ENCODE assay signal across 24 mouse cellular contexts in the genomic region with DNA sequence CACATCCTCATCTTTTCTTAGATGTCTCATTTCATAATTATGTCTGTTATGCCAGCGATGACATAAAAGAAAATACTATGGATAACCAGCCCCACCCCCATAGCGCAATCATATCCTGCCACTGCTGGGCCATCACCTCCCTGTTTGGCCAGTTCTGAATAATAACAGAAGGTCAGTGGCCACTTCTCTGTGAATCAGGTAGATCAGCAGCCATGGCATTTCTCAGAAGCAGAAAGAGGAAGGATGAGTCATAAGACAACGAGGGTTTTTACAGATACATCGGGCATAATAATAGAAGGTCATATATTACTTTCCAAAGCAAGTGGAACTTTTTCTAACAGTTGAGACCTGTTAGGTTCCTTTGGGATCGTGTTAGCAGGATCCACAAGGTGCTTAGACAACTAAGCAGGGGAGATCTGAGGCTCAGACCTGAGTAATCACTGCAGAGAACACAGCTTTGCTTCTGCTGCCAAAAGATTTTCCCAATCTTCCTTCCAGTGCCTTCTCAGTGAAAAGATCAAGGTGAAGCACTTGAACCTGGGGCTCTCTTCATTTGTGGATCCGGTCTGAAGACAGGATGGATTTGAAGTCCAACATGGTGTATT. TPM values are rescaled to one million over a fixed set of nuclear protein-coding genes. Genes with fewer than 3 reads are reported as not detected.
DNase-seq lines count a peak whose midpoint lies in the region; ATAC-seq and TF ChIP-seq lines count a peak whose summit lies in the region.
"Had no signal": no experiment of that assay in that cellular context is flagged by ENCODE, and none has a peak within 500 bp of the region (broad histone marks: within the 10 kb centered on the region; RNA-seq: fewer than 3 reads in every experiment).

No protein-coding gene starts in this region.

- DNase-seq in A20 (ENCODE audit: low read depth, low spot score), result peak; percentile 84
- DNase-seq in c-Kit-positive CD71-negative TER-119-negative erythroid progenitor cells, embryonic 14.5 days (ENCODE audit: low read depth), result peak; percentile 3
- DNase-seq in natural killer cell, adult 2 months (ENCODE audit: low spot score in 2 of 2), result peak; percentile 34 to 37
- no peak for DNase-seq in layer of hippocampus, adult 2 months (ENCODE audit: low spot score in 2 of 2)
- no peak for DNase-seq in lung, postnatal 10 days
- DNase-seq: cerebellum, adult 9-11 months; gastrocnemius, adult 2 months; heart, adult 2 months; kidney, adult 9 months; kidney, postnatal 4 days had no signal

- peak; percentile 66 for ATAC-seq in CD4-positive, CD25-positive, alpha-beta regulatory T cell, adult 4 months
- no peak for ATAC-seq in erythroblast, adult 5-6 weeks (replicated peaks; ENCODE audit: low FRiP score, poor library complexity, severe bottlenecking)

- H3K27ac ChIP-seq in layer of hippocampus, adult 2 months, result no peak overlapping the region
- H3K27ac ChIP-seq: forebrain, embryonic 10.5 days; gastrocnemius, adult 2 months; heart, adult 2 months; heart, embryonic 15.5 days; hindbrain, embryonic 10.5 days; limb, embryonic 10.5 days; neural tube, embryonic 12.5 days had no signal

- TF ChIP-seq CTCF in layer of hippocampus, adult 2 months (conservative IDR thresholded peaks at IDR 0.05), result no peak

- no peak overlapping the region for H3K4me3 ChIP-seq in layer of hippocampus, adult 2 months
- H3K4me3 ChIP-seq: forebrain, embryonic 10.5 days; gastrocnemius, adult 2 months; heart, adult 2 months; heart, embryonic 15.5 days; hindbrain, embryonic 10.5 days; limb, embryonic 10.5 days; neural tube, embryonic 12.5 days had no signal

RNA-seq across cellular contexts. Expression of a gene that starts 8.7 kb away (rescaled TPM):
- 100 to 1,000 TPM; 309 to 452 TPM for polyA plus RNA-seq in CD4-positive, CD25-positive, alpha-beta regulatory T cell, adult 4 months (2017; shearing (Covaris generic))
- not detected for total RNA-seq in layer of hippocampus, adult 2 months (2021)
- not detected in 2 replicates for total RNA-seq in erythroblast, adult 5-6 weeks (2015; ENCODE audit: low replicate concordance)
- total RNA-seq in erythroblast, adult 5-6 weeks (2017; ENCODE audit: low replicate concordance), result not detected in 2 replicates
- total RNA-seq: G1E; gastrocnemius, adult 2 months; heart, adult 2 months; megakaryocyte-erythroid progenitor cell, adult 5-6 weeks; midbrain, postnatal 0 days had no signal
- polyA plus RNA-seq: embryonic facial prominence, embryonic 14.5 days; forebrain, embryonic 10.5 days; G1E; heart, embryonic 15.5 days; hindbrain, embryonic 10.5 days; intestine, embryonic 14.5 days; limb, embryonic 10.5 days; liver, embryonic 11.5 days; lung, embryonic 16.5 days; neural tube, embryonic 12.5 days had no signal

Comparison
In these comparisons a context has a peak if more than half of its experiments do, and no peak if none do; other contexts are left out.
1. DNase-seq: peak in A20 (single experiment), c-Kit-positive CD71-negative TER-119-negative erythroid progenitor cells, embryonic 14.5 days (single experiment) and natural killer cell, adult 2 months (2 of 2); none in layer of hippocampus, adult 2 months (0 of 2) and lung, postnatal 10 days (single experiment).